Mouse (Mus musculus): ENCODE data around the gene Fstl1. TPM values are rescaled to one million over a fixed set of nuclear protein-coding genes. Genes with fewer than 3 reads are reported as not detected.

Gene Fstl1
- polyA plus RNA-seq, 1 experiment = 31.4 TPM

DNA sequence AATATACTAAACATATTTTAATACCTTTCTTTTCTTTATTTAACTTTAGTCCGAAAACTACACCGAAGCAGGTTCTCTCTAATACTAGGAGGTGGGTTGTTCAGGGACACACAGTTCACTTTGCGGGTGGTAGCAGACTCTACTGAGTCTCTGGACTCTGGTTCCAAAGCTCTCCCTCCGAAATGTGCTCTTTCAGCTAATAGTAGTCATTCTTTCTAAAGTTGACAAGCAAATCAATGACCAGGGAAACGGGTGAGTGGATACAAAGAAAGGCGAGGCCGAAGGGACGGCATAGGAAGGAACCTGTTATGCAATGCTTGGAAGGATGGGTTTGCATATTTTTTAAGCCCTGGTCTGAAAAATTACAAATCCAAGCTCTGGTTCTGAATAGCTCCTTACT is 80.8 kb downstream of the Fstl1 start:
- no peak for TF ChIP-seq POLR2A (IDR thresholded peaks at IDR 0.05; ENCODE audit: borderline replicate concordance, control insufficient read depth, low read depth, low read length)
- no peak for TF ChIP-seq CTCF (IDR thresholded peaks at IDR 0.05; ENCODE audit: control insufficient read depth, insufficient read depth, low read length)
- Histone ChIP-seq H3K4me3 (replicated peaks; ENCODE audit: control insufficient read depth, low read depth, low read length) (no peak overlapping the region), H3K4me1 (ENCODE audit: control insufficient read depth, insufficient read depth, low read length) (no peaks in the 10 kb centered on the region; the same call in 1 of the 2 replicates), H3K27ac (ENCODE audit: control insufficient read depth, insufficient read depth, low read depth, low read length, poor library complexity) (no peak overlapping the region)
- WGBS = 62% methylated on average over 8 of the region's 8 CpGs

DNA sequence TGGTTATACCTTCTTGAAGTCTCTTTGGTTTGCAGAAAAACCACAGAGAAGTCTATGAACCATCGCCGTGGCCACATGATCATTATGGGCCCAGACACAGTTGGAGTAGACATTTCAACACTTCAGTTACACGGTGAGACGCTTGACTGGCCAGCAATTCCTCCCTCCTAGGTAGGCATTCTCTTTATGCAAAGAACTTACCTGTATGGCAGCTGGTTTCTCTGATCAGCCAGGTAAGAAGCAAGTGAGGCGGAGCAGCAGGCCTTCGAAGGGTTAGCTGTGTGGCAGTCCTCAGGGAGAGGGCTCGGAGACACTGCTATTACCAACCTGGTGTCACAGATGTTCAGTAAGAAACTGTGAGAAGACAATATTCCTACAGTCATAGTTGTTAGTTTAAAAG is 83.5 kb downstream of the Fstl1 start:
- Histone ChIP-seq H3K27ac (ENCODE audit: control insufficient read depth, insufficient read depth, low read depth, low read length, poor library complexity) (no peak overlapping the region), H3K4me3 (replicated peaks; ENCODE audit: control insufficient read depth, low read depth, low read length) (no peak overlapping the region), H3K4me1 (ENCODE audit: control insufficient read depth, insufficient read depth, low read length) (no peaks in the 10 kb centered on the region; the same call in 1 of the 2 replicates)
- whole genome bisulfite sequencing = 56% methylated on average over 7 of the region's 7 CpGs
- TF ChIP-seq CTCF (IDR thresholded peaks at IDR 0.05; ENCODE audit: control insufficient read depth, insufficient read depth, low read length) = no peak

DNA sequence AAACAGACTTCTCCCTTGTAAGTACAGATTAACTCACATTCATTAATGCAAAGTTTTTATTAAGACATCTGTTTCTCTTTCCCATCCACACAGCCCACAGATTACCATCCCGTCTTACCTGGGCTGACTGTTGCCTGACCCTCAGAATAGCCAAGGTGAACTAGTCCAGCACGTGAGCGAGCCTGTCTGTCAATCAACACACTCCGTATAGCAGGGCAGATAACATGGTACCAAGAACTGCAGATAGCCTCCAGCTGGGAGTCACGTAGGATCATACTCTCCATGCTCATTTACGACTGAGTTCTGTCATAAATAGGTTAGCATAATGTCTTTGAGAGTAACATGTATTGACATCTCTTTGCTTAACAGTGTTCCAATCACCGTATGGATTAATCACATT is 84.4 kb downstream of the Fstl1 start, which contains the start of gene Gm36028:
Gene Gm36028 (minus strand): TSS at position 118 of the 400 bp plus-strand sequence.
- TF ChIP-seq POLR2A (IDR thresholded peaks at IDR 0.05; ENCODE audit: borderline replicate concordance, control insufficient read depth, low read depth, low read length) (no peak), CTCF (IDR thresholded peaks at IDR 0.05; ENCODE audit: control insufficient read depth, insufficient read depth, low read length) (no peak)
- H3K27ac ChIP-seq (ENCODE audit: control insufficient read depth, insufficient read depth, low read depth, low read length, poor library complexity) = no peak within 1 kb of the TSS
- no peak within 1 kb of the TSS for H3K4me3 ChIP-seq (replicated peaks; ENCODE audit: control insufficient read depth, low read depth, low read length)
- no peaks in the 10 kb centered on the region; the same call in 1 of the 2 replicates for H3K4me1 ChIP-seq (ENCODE audit: control insufficient read depth, insufficient read depth, low read length)
- 87% methylated on average over 7 of the region's 7 CpGs for WGBS

DNA sequence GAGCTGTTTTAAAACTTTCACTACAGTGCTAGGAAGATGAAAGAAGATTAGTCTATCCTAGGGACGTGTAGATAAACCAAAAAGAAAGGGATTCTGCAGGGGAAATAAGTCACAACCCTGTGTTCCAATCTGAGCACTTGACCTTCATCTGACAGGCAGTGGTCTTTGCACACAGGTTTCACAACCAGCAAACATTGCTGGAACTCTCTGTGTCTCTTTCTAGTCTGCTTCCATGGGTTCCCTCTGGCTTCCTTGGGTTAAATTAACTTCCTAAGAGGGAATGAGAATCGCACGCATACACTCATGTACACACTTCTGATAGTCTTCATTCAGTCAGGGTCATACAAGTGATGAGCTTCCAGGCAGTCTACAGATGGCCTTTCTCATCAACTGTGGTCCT is 87.2 kb downstream of the Fstl1 start:
- no peak overlapping the region for H3K4me3 ChIP-seq (replicated peaks; ENCODE audit: control insufficient read depth, low read depth, low read length)
- H3K27ac ChIP-seq (ENCODE audit: control insufficient read depth, insufficient read depth, low read depth, low read length, poor library complexity) = no peak overlapping the region
- TF ChIP-seq CTCF (IDR thresholded peaks at IDR 0.05; ENCODE audit: control insufficient read depth, insufficient read depth, low read length) (no peak), POLR2A (IDR thresholded peaks at IDR 0.05; ENCODE audit: borderline replicate concordance, control insufficient read depth, low read depth, low read length) (no peak)
- WGBS = 66% methylated on average over 3 of the region's 3 CpGs
- no peaks in the 10 kb centered on the region; the same call in 1 of the 2 replicates for H3K4me1 ChIP-seq (ENCODE audit: control insufficient read depth, insufficient read depth, low read length)

DNA sequence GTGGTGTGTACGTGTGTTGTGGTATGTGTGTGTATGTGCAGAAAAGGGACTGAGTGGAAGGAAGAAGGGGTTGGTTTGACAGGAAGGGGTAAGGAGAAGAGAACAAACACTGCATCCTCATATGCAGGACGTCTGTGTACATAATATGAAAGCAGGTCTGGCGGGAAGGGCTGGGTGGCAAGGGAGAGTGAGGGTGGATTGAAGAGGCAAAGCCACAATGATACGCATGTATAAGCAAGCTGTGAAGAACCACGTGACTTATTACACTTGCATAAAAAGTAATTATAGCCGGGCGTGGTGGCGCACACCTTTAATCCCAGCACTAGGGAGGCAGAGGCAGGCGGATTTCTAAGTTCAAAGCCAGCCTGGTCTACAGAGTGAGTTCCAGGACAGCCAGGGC is 89.2 kb downstream of the Fstl1 start:
- Histone ChIP-seq H3K4me1 (ENCODE audit: control insufficient read depth, insufficient read depth, low read length) (no peaks in the 10 kb centered on the region; the same call in 1 of the 2 replicates), H3K4me3 (replicated peaks; ENCODE audit: control insufficient read depth, low read depth, low read length) (no peak overlapping the region), H3K27ac (ENCODE audit: control insufficient read depth, insufficient read depth, low read depth, low read length, poor library complexity) (no peak overlapping the region)
- WGBS = 62% methylated on average over 9 of the region's 9 CpGs
- TF ChIP-seq CTCF (IDR thresholded peaks at IDR 0.05; ENCODE audit: control insufficient read depth, insufficient read depth, low read length) (no peak), POLR2A (IDR thresholded peaks at IDR 0.05; ENCODE audit: borderline replicate concordance, control insufficient read depth, low read depth, low read length) (no peak)

DNA sequence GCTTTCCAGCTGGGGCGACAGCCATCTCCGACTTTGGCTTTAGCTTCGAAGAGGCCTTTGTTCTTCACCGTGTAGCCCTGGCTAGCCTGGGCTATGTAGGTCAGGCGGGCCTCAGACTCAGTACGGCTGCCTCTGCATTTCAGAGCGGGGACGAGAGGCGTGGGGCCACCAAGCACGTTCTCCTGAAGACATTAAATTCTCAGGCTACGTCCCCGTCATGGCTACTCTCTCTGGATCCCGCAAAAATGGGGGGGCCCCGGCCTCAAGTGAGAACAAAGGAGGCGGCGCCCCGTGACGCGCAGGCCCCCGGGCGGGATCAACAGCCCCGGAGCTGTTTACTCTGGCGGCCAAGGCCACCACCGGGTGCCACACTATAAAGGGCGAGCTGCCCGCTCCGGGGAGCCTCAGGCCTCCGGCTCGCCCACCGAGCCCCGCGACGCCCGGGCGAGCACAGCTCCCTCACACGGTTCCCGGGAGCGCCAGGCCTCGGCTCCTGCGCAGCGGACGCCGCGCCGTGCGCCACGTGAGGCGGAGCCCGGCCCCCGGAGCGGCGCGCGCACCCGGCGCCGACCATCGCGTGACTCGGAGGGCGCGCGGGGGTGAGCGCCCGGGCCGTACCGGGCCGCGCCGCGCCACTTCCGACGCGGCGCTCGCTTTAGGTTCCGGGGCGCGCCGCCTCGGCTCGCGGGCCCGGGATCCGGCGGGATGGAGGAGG is 91.3 kb downstream of the Fstl1 start, which contains the start of gene Lrrc58:
Gene Lrrc58 (plus strand): TSS at position 599 of the 715 bp plus-strand sequence.
- WGBS = 3% methylated on average over 86 of the region's 86 CpGs
- peak within 1 kb of the TSS; percentile 97 for H3K4me3 ChIP-seq (replicated peaks; ENCODE audit: control insufficient read depth, low read depth, low read length)
- H3K4me1 ChIP-seq (ENCODE audit: control insufficient read depth, insufficient read depth, low read length) = peaks cover 2% of the 10 kb centered on the region; the same call in 1 of the 2 replicates
- TF ChIP-seq CTCF (IDR thresholded peaks at IDR 0.05; ENCODE audit: control insufficient read depth, insufficient read depth, low read length) = no peak
- TF ChIP-seq POLR2A (IDR thresholded peaks at IDR 0.05; ENCODE audit: borderline replicate concordance, control insufficient read depth, low read depth, low read length) = peak; percentile 52; the same call in 1 of the 2 replicates
- peak within 1 kb of the TSS; percentile 98 for H3K27ac ChIP-seq (ENCODE audit: control insufficient read depth, insufficient read depth, low read depth, low read length, poor library complexity)

DNA sequence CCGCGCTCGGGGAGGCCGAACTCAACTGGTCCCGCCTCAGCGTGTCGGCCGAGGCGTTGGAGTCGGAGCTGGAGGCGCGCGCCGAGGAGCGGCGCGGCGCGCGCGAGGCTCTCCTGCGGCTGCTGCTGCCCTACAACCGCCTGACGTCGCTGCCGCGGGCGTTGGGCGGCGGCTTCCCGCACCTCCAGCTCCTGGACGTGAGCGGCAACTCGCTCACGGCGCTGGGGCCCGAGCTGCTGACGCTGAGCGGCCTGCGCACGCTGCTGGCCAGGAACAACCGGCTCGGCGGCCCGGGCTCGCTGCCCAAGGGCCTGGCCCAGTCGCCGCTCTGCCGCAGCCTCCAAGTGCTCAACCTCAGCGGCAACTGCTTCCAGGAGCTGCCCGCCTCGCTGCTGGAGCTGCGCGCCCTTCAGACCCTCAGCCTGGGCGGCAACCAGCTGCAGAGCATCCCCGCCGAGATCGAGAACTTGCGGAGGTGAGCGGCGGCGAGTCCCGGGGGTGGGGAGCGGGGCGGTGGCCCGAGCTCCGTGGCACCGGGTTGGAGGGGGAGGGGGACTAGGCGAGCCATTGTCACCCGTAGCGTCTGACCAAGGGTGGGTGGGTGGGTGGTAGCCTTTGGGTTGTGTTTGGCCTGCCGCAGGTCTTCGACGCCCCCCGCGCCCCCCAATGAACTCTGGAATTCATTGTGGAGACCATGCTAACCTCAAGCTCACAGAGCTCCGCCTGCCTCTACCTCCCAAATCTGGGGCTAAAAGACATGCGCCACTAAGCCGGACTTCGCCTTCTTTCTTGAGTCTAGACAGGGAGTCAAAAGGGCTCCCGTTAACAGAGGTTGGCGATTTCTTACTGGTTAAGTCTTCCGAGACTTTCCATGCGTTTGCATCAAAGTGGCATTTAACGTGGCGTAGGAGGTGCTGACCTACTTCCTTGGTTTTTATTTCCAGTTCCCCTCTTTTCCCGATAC is 92.1 kb downstream of the Fstl1 start:
- Histone ChIP-seq H3K4me1 (ENCODE audit: control insufficient read depth, insufficient read depth, low read length) (peaks cover 2% of the 10 kb centered on the region; the same call in 1 of the 2 replicates), H3K27ac (ENCODE audit: control insufficient read depth, insufficient read depth, low read depth, low read length, poor library complexity) (peak overlapping the region; percentile 98), H3K4me3 (replicated peaks; ENCODE audit: control insufficient read depth, low read depth, low read length) (peak overlapping the region; percentile 97)
- WGBS = under 1% methylated on average over 86 of the region's 87 CpGs
- TF ChIP-seq POLR2A (IDR thresholded peaks at IDR 0.05; ENCODE audit: borderline replicate concordance, control insufficient read depth, low read depth, low read length) (0 out of 2 replicates have a peak, but pooled peaks have one; percentile 19), CTCF (IDR thresholded peaks at IDR 0.05; ENCODE audit: control insufficient read depth, insufficient read depth, low read length) (no peak)
